Mouse (Mus musculus) forebrain, embryonic 16.5 days (tissue): ENCODE measurements around the gene B4galt4. TPM values are rescaled to one million over a fixed set of nuclear protein-coding genes. Genes with fewer than 3 reads are reported as not detected.

Experiments used
- ATAC-seq: fragments of 200-750 bp; cut with Nextera tagmentation; 2 replicates; pipeline ENCODE4 v1.8.0; 2017; ENCODE audit warnings: mild to moderate bottlenecking, moderate library complexity
- H3K27ac ChIP-seq: fragments of 300-500 bp; sonication (generic); 2 replicates; pipeline ENCODE4 v1.5.1; 2014; ENCODE audit warnings: low read length, control low read depth
- H3K27me3 ChIP-seq: fragments of 300-500 bp; sonication (generic); replicated peaks from 2 replicates; pipeline ENCODE4 v1.6.1; 2014; ENCODE audit warnings: low read length; ENCODE audit not compliant: control insufficient read depth, insufficient read depth
- H3K36me3 ChIP-seq: fragments of 300-500 bp; sonication (generic); 2 replicates; pipeline ENCODE4 v1.6.1; 2014; ENCODE audit not compliant: control insufficient read depth, insufficient read depth
- H3K4me1 ChIP-seq: fragments of 300-500 bp; sonication (generic); replicated peaks from 2 replicates; pipeline ENCODE4 v1.6.1; 2014; ENCODE audit warnings: low read length; ENCODE audit not compliant: control insufficient read depth, insufficient read depth
- H3K4me2 ChIP-seq: fragments of 300-500 bp; sonication (generic); 2 replicates; pipeline ENCODE4 v1.6.1; 2014; ENCODE audit warnings: mild to moderate bottlenecking, low read length, control low read depth
- H3K4me3 ChIP-seq: fragments of 300-500 bp; sonication (generic); replicated peaks from 2 replicates; pipeline ENCODE4 v1.5.1; 2014; ENCODE audit warnings: mild to moderate bottlenecking, low read length, control low read depth
- H3K9ac ChIP-seq: fragments of 300-500 bp; sonication (generic); replicated peaks from 2 replicates; pipeline ENCODE4 v1.6.1; 2014; ENCODE audit warnings: low read depth, low read length, control low read depth
- H3K9me3 ChIP-seq: fragments of 300-500 bp; sonication (generic); 2 replicates; pipeline ENCODE4 v1.6.1; 2016; ENCODE audit warnings: low read length; ENCODE audit not compliant: control insufficient read depth
- WGBS: fragments of 180-500 bp; shearing (Covaris S2); extraction: QIAGEN DNeasy Blood & Tissue Kit; methylation state at CpG from one replicate; pipeline ENCODE4 v1.1.7; 2014; 5-methylcytosine and 5-hydroxymethylcytosine counted together
- polyA plus RNA-seq: library from polyadenylated mRNA; unstranded; fragments of >200 nt; fragmentation: Nextera tagmentation; extraction: Ambion mirVana; gene quantifications from 2 replicates; pipeline ENCODE4 v1.2.1, GENCODE M21; 2015

B4galt4 gene
- polyA plus RNA-seq, 1 experiment from 2014 or later, result 25.8 TPM

DNA sequence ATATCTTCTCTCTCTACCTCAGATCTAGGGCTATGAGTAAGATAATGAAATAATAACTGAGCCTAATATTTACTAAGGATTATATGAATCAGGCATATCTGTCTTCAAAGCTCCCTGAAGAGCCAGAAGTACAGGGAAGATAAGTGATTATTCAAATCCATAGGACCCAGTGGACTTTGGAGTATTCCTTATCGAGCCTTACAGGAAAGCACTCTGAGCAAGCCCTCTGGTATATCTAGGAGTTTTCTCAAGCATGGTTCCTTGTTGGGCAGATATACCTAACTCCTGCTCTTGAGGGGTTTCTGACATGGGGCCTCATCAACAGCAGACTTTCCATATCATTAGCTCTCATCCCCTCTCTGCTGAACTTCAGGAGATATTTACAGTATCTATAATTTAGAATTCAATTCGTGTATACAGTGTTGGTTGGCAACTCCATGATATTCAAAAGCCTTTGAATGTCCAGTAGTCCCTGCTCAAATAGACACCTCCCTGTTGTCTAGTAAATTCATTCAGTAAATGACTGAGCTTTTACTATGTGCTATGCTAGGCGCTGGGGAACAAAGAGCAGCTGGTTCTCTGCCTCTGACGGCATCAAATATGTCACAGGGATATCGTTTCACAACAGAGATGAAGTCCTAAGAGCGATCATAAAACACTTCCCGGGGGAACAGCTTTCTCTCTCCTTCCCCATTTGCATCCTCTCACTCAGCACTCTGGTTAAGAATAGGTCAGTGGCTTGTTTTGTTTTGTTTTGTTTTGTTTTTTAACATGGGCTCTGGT is 33.1 kb downstream of the B4galt4 start:
- no peaks in the 10 kb centered on the region for H3K27me3 ChIP-seq
- H3K4me3 ChIP-seq, result no peak overlapping the region
- ATAC-seq, result no peak
- no peaks in the 10 kb centered on the region for H3K36me3 ChIP-seq
- WGBS, result 64% methylated on average over 7 of the region's 7 CpGs
- H3K9me3 ChIP-seq, result no peaks in the 10 kb centered on the region
- H3K27ac ChIP-seq, result no peak overlapping the region
- H3K9ac ChIP-seq, result no peak overlapping the region
- H3K4me2 ChIP-seq, result no peak overlapping the region
- no peaks in the 10 kb centered on the region for H3K4me1 ChIP-seq

DNA sequence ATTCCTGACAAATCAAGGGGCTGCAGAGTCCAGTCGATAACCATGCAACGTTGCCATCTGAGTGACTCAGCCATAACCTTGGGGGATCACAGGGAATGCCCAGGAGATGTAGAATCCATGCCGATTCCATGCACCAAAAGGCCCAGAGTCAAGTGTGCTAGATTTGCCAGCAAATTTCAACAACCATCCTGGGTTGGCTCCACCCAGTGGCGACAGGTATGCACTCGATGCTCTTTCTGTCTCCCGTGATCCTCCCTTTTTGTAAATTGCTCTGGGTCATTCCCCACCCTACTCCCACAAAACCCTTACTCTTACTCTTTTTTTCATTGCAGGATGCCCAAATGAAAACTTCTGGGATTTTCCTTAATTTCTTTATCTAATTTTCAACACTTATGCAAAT is 34.3 kb downstream of the B4galt4 start:
- WGBS, result 63% methylated on average over 6 of the region's 6 CpGs
- no peak for ATAC-seq
- H3K4me1 ChIP-seq, result no peaks in the 10 kb centered on the region

GRCm38 (mm10) chr16:38780960-38781572 is 39.0 kb downstream of the B4galt4 start:
- WGBS, result 95% methylated on average over 7 of the region's 7 CpGs
- Histone ChIP-seq H3K27ac (no peak overlapping the region), H3K9me3 (no peaks in the 10 kb centered on the region), H3K4me1 (no peaks in the 10 kb centered on the region), H3K9ac (no peak overlapping the region), H3K27me3 (no peaks in the 10 kb centered on the region), H3K36me3 (no peaks in the 10 kb centered on the region), H3K4me3 (no peak overlapping the region), H3K4me2 (no peak overlapping the region)
- no peak for ATAC-seq

More for the DNA sequence above, 34.3 kb downstream of the B4galt4 start:
- no peak overlapping the region for H3K4me2 ChIP-seq
- no peaks in the 10 kb centered on the region for H3K36me3 ChIP-seq
- H3K9me3 ChIP-seq, result no peaks in the 10 kb centered on the region
- no peaks in the 10 kb centered on the region for H3K27me3 ChIP-seq
- no peak overlapping the region for H3K27ac ChIP-seq
- H3K9ac ChIP-seq, result no peak overlapping the region
- H3K4me3 ChIP-seq, result no peak overlapping the region

DNA sequence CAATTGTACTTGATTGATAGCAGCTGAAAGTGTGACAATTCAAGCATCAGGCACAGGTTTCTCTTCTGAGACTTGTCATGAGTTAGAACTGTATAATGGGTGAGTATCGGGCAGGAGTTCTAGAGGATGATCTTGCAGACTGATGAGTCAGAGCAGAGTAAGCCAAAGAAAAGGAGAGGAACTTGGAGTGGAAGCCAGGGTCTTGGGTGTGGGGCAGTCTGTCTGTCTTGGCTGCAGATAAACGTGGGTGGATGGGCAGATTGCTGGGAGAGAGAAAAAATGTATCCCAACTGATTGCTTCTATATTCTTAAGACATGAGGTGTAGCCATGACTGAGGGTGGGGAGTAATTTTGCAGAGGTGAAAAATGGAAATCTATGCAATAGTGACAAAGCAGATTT is 39.9 kb downstream of the B4galt4 start:
- ATAC-seq, result no peak
- Histone ChIP-seq H3K4me3 (no peak overlapping the region), H3K4me1 (no peaks in the 10 kb centered on the region), H3K27ac (no peak overlapping the region), H3K36me3 (no peaks in the 10 kb centered on the region), H3K9ac (no peak overlapping the region), H3K4me2 (no peak overlapping the region), H3K9me3 (no peaks in the 10 kb centered on the region), H3K27me3 (no peaks in the 10 kb centered on the region)
- WGBS, result 63% methylated on average over 2 of the region's 2 CpGs

DNA sequence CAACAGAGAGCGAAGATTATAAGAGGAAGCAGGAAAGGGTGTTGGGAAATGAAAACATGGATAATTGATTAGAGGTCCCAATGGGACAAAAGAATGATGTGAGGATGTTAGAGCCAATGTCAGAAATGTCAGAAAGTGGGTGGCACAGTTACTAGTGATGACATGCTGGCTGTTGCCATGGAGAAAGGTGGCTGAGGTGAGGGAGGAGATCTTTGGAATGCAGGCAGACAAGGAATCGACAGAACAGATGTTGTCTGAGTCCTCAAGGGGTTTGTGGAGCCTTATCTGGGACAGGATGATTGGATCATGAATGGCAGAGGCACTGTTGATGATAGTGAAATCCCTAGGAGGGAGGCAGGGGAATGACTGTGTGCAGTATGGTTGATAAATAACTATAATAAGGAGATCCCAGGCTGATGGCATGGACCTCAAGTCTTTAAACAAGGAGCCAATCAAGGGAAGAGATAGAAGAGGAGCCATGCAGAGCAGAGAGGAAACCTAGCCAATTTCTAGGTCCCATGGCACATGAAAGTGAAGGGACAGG is 40.5 kb downstream of the B4galt4 start:
- Histone ChIP-seq H3K9me3 (no peaks in the 10 kb centered on the region), H3K36me3 (no peaks in the 10 kb centered on the region), H3K27me3 (no peaks in the 10 kb centered on the region), H3K27ac (no peak overlapping the region), H3K9ac (no peak overlapping the region), H3K4me2 (no peak overlapping the region), H3K4me1 (no peaks in the 10 kb centered on the region), H3K4me3 (no peak overlapping the region)
- 63% methylated on average over 2 of the region's 2 CpGs for WGBS
- no peak for ATAC-seq

DNA sequence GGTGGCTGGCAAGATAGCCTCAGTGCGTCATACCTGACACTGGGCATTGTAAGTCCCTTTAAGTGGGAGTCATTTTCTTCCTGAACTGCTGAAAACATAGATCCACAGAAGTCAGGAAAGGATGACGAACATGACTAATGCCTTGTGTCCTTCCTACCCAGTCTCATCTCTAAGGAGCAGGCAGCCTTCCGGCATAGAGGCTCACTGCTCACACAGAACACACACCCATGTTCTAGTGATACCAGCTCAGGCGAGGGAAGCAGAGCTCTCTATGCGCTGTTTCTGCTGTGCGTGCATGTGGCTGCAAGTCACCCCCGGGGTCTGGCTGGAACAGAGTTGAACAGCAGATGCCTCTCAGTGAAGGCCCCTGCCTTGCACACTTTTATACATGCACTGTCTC is 43.2 kb downstream of the B4galt4 start:
- H3K9ac ChIP-seq, result no peak overlapping the region
- WGBS, result 90% methylated on average over 7 of the region's 7 CpGs
- no peak for ATAC-seq
- H3K27ac ChIP-seq, result no peak overlapping the region
- no peak overlapping the region for H3K4me3 ChIP-seq
- H3K4me2 ChIP-seq, result no peak overlapping the region
- no peaks in the 10 kb centered on the region for H3K36me3 ChIP-seq
- no peaks in the 10 kb centered on the region for H3K27me3 ChIP-seq
- H3K9me3 ChIP-seq, result no peaks in the 10 kb centered on the region
- no peaks in the 10 kb centered on the region for H3K4me1 ChIP-seq

DNA sequence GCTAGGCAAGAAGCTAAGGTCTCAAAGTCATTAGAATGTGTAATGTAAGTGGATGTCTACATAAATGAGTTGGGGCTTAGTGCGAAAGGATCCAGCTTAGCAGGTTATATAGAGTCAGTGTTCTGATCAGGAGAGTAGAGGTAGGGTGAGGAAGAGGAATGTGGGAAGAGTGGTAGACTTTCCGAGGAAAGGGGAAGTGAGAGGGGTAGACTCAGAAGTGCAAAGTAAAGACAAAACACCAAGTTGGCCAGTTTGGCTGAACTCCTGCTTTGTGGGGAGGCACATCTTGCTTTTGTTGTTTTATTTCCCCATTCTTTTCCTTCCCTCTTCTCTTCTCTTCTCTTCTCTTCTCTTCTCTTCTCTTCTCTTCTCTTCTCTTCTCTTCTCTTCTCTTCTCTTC is 47.0 kb downstream of the B4galt4 start:
- no peak overlapping the region for H3K27ac ChIP-seq
- H3K9ac ChIP-seq, result no peak overlapping the region
- H3K9me3 ChIP-seq, result no peaks in the 10 kb centered on the region
- no peaks in the 10 kb centered on the region for H3K36me3 ChIP-seq
- no peaks in the 10 kb centered on the region for H3K4me1 ChIP-seq
- WGBS, result 90% methylated on average over 2 of the region's 2 CpGs
- ATAC-seq, result no peak
- no peak overlapping the region for H3K4me3 ChIP-seq
- H3K27me3 ChIP-seq, result no peaks in the 10 kb centered on the region
- H3K4me2 ChIP-seq, result no peak overlapping the region

- no peaks in the 10 kb centered on the region for H3K9me3 ChIP-seq
- no peaks in the 10 kb centered on the region for H3K27me3 ChIP-seq
- no peak overlapping the region for H3K4me3 ChIP-seq
- 81% methylated on average over 3 of the region's 3 CpGs for WGBS
- no peak overlapping the region for H3K9ac ChIP-seq
- no peaks in the 10 kb centered on the region for H3K4me1 ChIP-seq
- no peak overlapping the region for H3K4me2 ChIP-seq
- H3K36me3 ChIP-seq, result no peaks in the 10 kb centered on the region
- no peak overlapping the region for H3K27ac ChIP-seq
- ATAC-seq, result no peak
Measured at GRCm38 (mm10) chr16:38789966-38790365, 47.9 kb downstream of the B4galt4 start.

- Histone ChIP-seq H3K36me3 (no peaks in the 10 kb centered on the region), H3K9ac (no peak overlapping the region), H3K4me1 (no peaks in the 10 kb centered on the region), H3K9me3 (no peaks in the 10 kb centered on the region), H3K27ac (no peak overlapping the region), H3K27me3 (no peaks in the 10 kb centered on the region), H3K4me2 (no peak overlapping the region), H3K4me3 (no peak overlapping the region)
- no peak for ATAC-seq
- 85% methylated on average over 6 of the region's 6 CpGs for WGBS
Measured at GRCm38 (mm10) chr16:38793120-38793519, 51.1 kb downstream of the B4galt4 start.
